Mouse (Mus musculus): ENCODE data around the gene Ugt1a1.

GRCm38 (mm10) chr1:88261706-88262105 lies 49.9 kb downstream of the Ugt1a1 start:
- TF ChIP-seq CTCF (IDR thresholded peaks at IDR 0.05) (no peak), POLR2A (IDR thresholded peaks at IDR 0.05; ENCODE audit: insufficient read depth, low read depth, low read length) (no peak)

Measured in heart, adult 2 months (tissue).